Mouse (Mus musculus) midbrain, embryonic 14.5 days (tissue): ENCODE measurements around the gene Hbq1b. TPM values are rescaled to one million over a fixed set of nuclear protein-coding genes. Genes with fewer than 3 reads are reported as not detected.
"Not testable (repeated sequence)": the region's sequence is repeated elsewhere in the genome, so short reads cannot be mapped to it uniquely, and the experiment has no call there.

Experiments
- ATAC-seq: fragments of 200-750 bp; cut with Nextera tagmentation; 2 replicates; pipeline ENCODE4 v1.8.0; 2017; ENCODE audit warnings: moderate number of reproducible peaks, moderate library complexity; ENCODE audit not compliant: low FRiP score, low TSS enrichment
- DNase-seq: peaks from one replicate; pipeline ENCODE4 v3.0.0-alpha.2; 2015
- H3K27ac ChIP-seq: fragments of 300-500 bp; sonication (generic); replicated peaks from 2 replicates; pipeline ENCODE4 v1.5.1; 2014; ENCODE audit warnings: mild to moderate bottlenecking, low read depth, low read length, moderate library complexity
- H3K27me3 ChIP-seq: fragments of 300-500 bp; sonication (generic); 2 replicates; pipeline ENCODE4 v1.6.1; 2014; ENCODE audit warnings: low read length, control low read depth, mixed read lengths; ENCODE audit not compliant: control insufficient read depth, insufficient read depth
- H3K36me3 ChIP-seq: fragments of 300-500 bp; sonication (generic); 2 replicates; pipeline ENCODE4 v1.6.1; 2014; ENCODE audit warnings: low read length, control low read depth; ENCODE audit not compliant: control insufficient read depth, insufficient read depth
- H3K4me1 ChIP-seq: fragments of 300-500 bp; sonication (generic); 2 replicates; pipeline ENCODE4 v1.6.1; 2014; ENCODE audit warnings: mild to moderate bottlenecking, antibody characterized with exemption, low read length, control low read depth; ENCODE audit not compliant: control insufficient read depth, insufficient read depth
- H3K4me2 ChIP-seq: fragments of 300-500 bp; sonication (generic); 2 replicates; pipeline ENCODE4 v1.6.1; 2014; ENCODE audit warnings: mild to moderate bottlenecking, low read length, moderate library complexity
- H3K4me3 ChIP-seq: fragments of 300-500 bp; sonication (generic); replicated peaks from 2 replicates; pipeline ENCODE4 v1.5.1; 2014; ENCODE audit warnings: low read depth, low read length
- H3K9ac ChIP-seq: fragments of 300-500 bp; sonication (generic); replicated peaks from 2 replicates; pipeline ENCODE4 v1.6.1; 2014; ENCODE audit warnings: mild to moderate bottlenecking, low read length, moderate library complexity
- H3K9me3 ChIP-seq: fragments of 300-500 bp; sonication (generic); 2 replicates; pipeline ENCODE4 v1.6.1; 2016; ENCODE audit warnings: low read length, control low read depth, mixed read lengths; ENCODE audit not compliant: control insufficient read depth
- WGBS: fragments of 180-500 bp; shearing (Covaris S2); extraction: QIAGEN DNeasy Blood & Tissue Kit; methylation state at CpG from one replicate; pipeline ENCODE4 v1.1.7; 2014; 5-methylcytosine and 5-hydroxymethylcytosine counted together
- polyA plus RNA-seq: library from polyadenylated mRNA; unstranded; fragments of >200 nt; fragmentation: Nextera tagmentation; extraction: Ambion mirVana; gene quantifications from 2 replicates; pipeline ENCODE4 v1.2.1, GENCODE M21; 2014

Hbq1b gene
- polyA plus RNA-seq, 1 experiment from 2014 or later: not detected

GRCm38 (mm10) chr11:32287493-32287825 lies 694 bp downstream of the Hbq1b start:
- ATAC-seq (no peak), DNase-seq (no peak)
- Histone ChIP-seq H3K9ac (no peak overlapping the region), H3K27me3 (no peaks in the 10 kb centered on the region), H3K4me1 (no peaks in the 10 kb centered on the region), H3K4me3 (no peak overlapping the region), H3K36me3 (no peaks in the 10 kb centered on the region), H3K9me3 (no peaks in the 10 kb centered on the region), H3K27ac (no peak overlapping the region), H3K4me2 (no peak overlapping the region)
- 75% methylated on average over 9 of the region's 9 CpGs for WGBS

- ATAC-seq, H3K9ac ChIP-seq, H3K36me3 ChIP-seq, H3K4me1 ChIP-seq, H3K9me3 ChIP-seq, DNase-seq, H3K4me2 ChIP-seq, H3K4me3 ChIP-seq, H3K27ac ChIP-seq, H3K27me3 ChIP-seq: not testable (repeated sequence)
- WGBS: 82% methylated on average over 4 of the region's 4 CpGs
Measured at GRCm38 (mm10) chr11:32292819-32293218, 6.1 kb downstream of the Hbq1b start.

DNA sequence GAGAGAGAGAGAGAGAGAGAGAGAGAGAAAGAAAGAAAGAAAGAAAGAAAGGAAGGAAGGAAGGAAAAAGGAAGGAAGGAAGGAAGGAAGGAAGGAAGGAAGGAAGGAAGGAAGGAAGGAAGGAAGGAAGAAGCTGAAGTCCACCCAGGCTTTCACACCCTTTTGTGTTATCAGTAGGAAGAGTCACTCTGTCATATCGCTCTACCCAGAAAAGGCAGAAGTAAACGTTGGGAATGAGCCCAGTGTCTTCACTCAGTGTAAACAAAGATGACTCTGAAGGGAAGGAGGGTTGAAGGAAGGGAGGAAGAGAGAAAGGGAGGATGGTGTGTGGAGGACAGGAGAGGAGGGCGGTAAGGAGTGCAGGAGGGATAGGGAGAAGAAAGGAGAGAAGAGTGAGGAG lies 6.7 kb downstream of the Hbq1b start:
- not testable (repeated sequence) for H3K4me3 ChIP-seq, DNase-seq, H3K9ac ChIP-seq, H3K4me2 ChIP-seq, H3K9me3 ChIP-seq, H3K36me3 ChIP-seq, H3K4me1 ChIP-seq, H3K27me3 ChIP-seq, H3K27ac ChIP-seq, ATAC-seq
- 77% methylated on average over 3 of the region's 3 CpGs for WGBS

- WGBS: no CpG with 5 or more reads among the region's 4 CpGs
- H3K4me3 ChIP-seq, H3K4me2 ChIP-seq, H3K27me3 ChIP-seq, H3K9me3 ChIP-seq, H3K9ac ChIP-seq, H3K4me1 ChIP-seq, ATAC-seq, DNase-seq, H3K36me3 ChIP-seq, H3K27ac ChIP-seq: not testable (repeated sequence)
Measured at GRCm38 (mm10) chr11:32296203-32296602, 9.4 kb downstream of the Hbq1b start, which contains the start of gene Hba-a2. Gene Hba-a2 (plus strand): TSS chr11:32296489.

DNA sequence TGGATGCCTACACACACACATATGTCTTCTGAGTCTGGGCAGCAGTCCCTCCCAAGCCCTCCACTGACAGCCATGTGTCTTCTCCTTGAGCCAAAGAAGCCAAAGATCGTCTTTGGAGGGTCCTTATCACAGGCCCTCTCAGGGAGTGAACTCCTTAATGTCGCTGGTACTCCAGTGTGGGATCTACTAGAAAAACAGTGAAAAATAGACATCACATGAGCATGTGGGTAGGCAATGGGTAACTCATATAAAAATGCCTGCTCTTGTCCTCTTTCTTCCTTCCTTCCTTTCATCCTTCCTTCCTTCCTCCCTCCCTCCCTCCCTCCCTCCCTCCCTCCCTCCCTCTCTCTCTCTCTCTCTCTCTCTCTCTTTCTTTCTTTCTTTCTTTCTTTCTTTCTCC lies 10.7 kb downstream of the Hbq1b start:
- not testable (repeated sequence) for H3K4me3 ChIP-seq, H3K9me3 ChIP-seq, H3K36me3 ChIP-seq, H3K27me3 ChIP-seq, H3K27ac ChIP-seq, H3K9ac ChIP-seq, H3K4me2 ChIP-seq, H3K4me1 ChIP-seq, ATAC-seq, DNase-seq
- 58% methylated on average over 2 of the region's 2 CpGs for WGBS

GRCm38 (mm10) chr11:32297866-32298531 lies 11.2 kb downstream of the Hbq1b start:
- Histone ChIP-seq H3K4me3 (no peak overlapping the region), H3K36me3 (no peaks in the 10 kb centered on the region), H3K4me2 (no peak overlapping the region), H3K4me1 (no peaks in the 10 kb centered on the region), H3K9ac (no peak overlapping the region), H3K9me3 (no peaks in the 10 kb centered on the region), H3K27me3 (no peaks in the 10 kb centered on the region), H3K27ac (no peak overlapping the region)
- ATAC-seq (no peak), DNase-seq (no peak)
- 94% methylated on average over 1 of the region's 1 CpGs for WGBS

DNA sequence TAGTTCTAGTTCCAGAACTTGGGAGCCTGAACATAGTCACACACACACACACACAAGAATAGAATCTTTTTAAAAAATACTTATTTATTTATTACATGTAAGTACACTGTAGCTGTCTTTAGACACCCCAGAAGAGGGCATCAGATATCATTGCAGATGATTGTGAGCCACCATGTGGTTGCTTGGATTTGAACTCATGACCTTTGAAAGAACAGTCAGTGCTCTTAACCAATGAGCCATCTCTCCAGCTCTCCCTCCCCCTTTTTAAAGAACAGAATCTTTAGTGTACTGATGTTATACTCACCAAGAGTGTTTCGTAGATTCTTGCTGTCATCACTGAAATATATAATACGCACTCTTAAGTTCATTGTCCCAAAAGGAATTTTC lies 11.8 kb downstream of the Hbq1b start:
- Histone ChIP-seq H3K4me1 (no peaks in the 10 kb centered on the region), H3K4me2 (no peak overlapping the region), H3K9me3 (no peaks in the 10 kb centered on the region), H3K9ac (no peak overlapping the region), H3K4me3 (no peak overlapping the region), H3K27ac (no peak overlapping the region), H3K36me3 (no peaks in the 10 kb centered on the region), H3K27me3 (no peaks in the 10 kb centered on the region)
- no peak for ATAC-seq
- DNase-seq: no peak
- WGBS: 99% methylated on average over 2 of the region's 2 CpGs

DNA sequence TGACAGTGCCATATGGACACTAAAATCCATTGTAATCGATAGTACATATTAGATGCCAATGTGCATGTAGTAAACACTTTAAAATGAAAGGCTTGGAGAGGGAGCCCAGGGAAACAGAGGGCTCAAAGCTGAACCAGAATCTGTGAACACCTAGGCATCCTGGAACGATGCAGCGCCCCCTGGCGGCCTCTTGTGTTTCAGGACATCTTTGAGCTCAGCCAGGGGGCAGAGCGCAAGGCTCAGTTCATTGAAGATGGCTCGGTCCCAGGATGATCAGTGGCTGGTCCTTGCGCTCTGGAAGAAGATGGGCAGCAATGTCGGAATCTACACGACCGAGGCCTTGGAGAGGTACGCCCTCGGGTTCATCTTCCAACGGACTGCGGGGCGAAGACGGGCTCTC lies 13.1 kb downstream of the Hbq1b start, which contains the start of gene Hbq1a:
Gene Hbq1a, plus strand, starts transcription at position 205 of the 400 bp plus-strand sequence.
- not testable (repeated sequence) for H3K27me3 ChIP-seq, H3K36me3 ChIP-seq, H3K9me3 ChIP-seq, H3K9ac ChIP-seq, H3K4me1 ChIP-seq, H3K27ac ChIP-seq
- peak within 1 kb of the TSS; percentile 21; the same call in 1 of the 2 replicates for H3K4me3 ChIP-seq
- whole genome bisulfite sequencing: 6% methylated on average over 16 of the region's 16 CpGs
- ATAC-seq: peak; percentile 48; the same call in 1 of the 2 replicates
- H3K4me2 ChIP-seq: peak within 1 kb of the TSS; percentile 47
- DNase-seq: peak; percentile 75
